Mouse (Mus musculus) spleen, adult 10 weeks (tissue): ENCODE data around the gene Chil1. TPM values are rescaled to one million over a fixed set of nuclear protein-coding genes. Genes with fewer than 3 reads are reported as not detected.

Experiments
- polyA plus RNA-seq: library from polyadenylated mRNA; stranded (reverse); fragments of 350-450 nt; fragmentation: Illumina TruSeq; extraction: RNeasy Lipid Tissue Mini Kit (QIAGEN cat#74804); gene quantifications from one replicate; pipeline ENCODE4 v1.2.3, GENCODE M21; 2015; ENCODE audit warnings: low replicate concordance; ENCODE audit not compliant: insufficient read depth

Chil1 gene
- polyA plus RNA-seq: 2.8 TPM

DNA sequence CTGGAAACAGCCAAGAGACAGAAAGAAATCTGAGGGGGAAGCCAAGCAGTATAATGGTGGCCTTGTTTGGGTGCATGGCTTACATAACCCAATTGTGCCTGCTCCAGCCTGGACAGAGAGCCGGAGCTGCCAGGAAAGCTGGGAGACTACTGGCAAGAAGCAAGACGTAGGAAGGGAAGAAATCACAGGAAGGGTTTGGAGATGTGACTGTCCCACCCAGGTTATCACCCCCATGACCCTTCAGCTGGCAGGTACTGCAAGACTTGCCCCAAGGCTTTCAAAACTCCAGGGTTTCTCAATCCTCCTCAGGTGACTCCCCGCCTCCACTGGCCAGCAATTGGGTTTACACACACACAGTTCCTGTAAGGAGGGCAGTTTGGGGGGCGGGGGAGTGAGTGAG lies at the start of gene Chil1:
Gene Chil1, plus strand, starts transcription at position 152 of the 400 bp plus-strand sequence.

DNA sequence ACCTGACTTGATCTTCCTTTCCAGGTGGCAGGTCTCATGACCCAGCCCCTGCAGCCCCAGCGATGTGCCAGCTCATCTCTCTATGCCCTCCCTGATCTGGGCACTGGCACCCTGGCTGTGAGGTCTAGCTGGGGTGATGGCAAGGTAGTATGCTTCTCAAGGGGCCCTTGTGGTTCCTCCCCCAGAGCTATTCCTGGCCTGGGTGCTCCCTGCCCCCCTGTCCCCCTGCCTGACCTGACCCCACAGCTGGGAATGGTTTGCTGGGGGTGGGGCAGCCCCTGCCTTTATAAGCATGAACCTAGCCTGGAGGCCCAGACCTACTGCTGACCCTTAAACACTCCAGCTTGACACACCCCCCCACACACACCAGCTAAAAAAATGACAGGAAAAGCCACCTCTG lies 11.2 kb downstream of the Chil1 start, which contains the start of gene Mybph:
Gene Mybph, plus strand, starts transcription at position 323 of the 400 bp plus-strand sequence.

DNA sequence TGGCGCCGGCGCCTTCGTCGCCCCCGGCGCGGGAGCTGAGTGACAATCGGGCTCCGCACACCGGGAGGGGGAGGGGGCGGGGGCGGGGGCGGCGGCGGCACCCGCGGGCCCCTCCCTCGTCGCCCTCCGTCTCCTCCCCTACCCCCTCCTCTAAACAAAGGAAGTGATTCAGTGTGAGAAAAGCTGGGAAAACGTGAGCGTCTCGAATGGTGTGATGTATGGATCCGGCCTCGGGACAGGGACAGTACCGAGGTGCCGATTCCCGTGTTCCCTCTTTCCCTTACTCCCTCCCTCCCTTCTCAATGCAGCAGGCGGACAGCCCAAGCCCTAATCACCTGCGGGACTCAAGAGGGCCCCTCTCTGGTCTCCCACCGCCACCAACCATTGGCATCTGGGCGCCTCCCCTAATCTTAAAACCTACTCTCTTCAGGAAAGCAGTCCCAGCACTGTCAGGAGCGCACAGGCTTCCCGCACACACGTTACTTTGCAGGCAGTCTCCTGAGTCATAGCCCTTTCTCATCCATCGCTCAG lies 53.5 kb downstream of the Chil1 start, which contains the start of gene Adora1:
Gene Adora1, minus strand, starts transcription at position 41 of the 531 bp plus-strand sequence.

Other genes with a start within 250 kb of the Chil1 start
- gene Fmod, start 144.9 kb upstream of the Chil1 start, polyA plus RNA-seq: 20.0 TPM
- gene Btg2, start 103.1 kb upstream of the Chil1 start, polyA plus RNA-seq: 160 TPM
- gene Chit1, start 70.9 kb upstream of the Chil1 start, polyA plus RNA-seq: not detected
- not detected for gene Mybph, start 11.3 kb downstream of the Chil1 start, polyA plus RNA-seq
- not detected for gene Adora1, start 53.3 kb downstream of the Chil1 start, polyA plus RNA-seq
- not detected for gene Myog, start 107.8 kb downstream of the Chil1 start, polyA plus RNA-seq
- 20.4 TPM for gene Ppfia4, start 150.8 kb downstream of the Chil1 start, polyA plus RNA-seq
- gene Tmem183a, start 179.8 kb downstream of the Chil1 start, polyA plus RNA-seq: 56.0 TPM
- gene 4933406M09Rik, start 203.8 kb downstream of the Chil1 start, polyA plus RNA-seq: not detected
- 38.5 TPM for gene Cyb5r1, start 223.4 kb downstream of the Chil1 start, polyA plus RNA-seq
- 76.8 TPM for gene Adipor1, start 233.2 kb downstream of the Chil1 start, polyA plus RNA-seq